Mouse (Mus musculus): ENCODE data around the gene Elp5.
A peak's percentile ranks its signal among the peaks of the same experiment; 100 is the strongest.

DNA sequence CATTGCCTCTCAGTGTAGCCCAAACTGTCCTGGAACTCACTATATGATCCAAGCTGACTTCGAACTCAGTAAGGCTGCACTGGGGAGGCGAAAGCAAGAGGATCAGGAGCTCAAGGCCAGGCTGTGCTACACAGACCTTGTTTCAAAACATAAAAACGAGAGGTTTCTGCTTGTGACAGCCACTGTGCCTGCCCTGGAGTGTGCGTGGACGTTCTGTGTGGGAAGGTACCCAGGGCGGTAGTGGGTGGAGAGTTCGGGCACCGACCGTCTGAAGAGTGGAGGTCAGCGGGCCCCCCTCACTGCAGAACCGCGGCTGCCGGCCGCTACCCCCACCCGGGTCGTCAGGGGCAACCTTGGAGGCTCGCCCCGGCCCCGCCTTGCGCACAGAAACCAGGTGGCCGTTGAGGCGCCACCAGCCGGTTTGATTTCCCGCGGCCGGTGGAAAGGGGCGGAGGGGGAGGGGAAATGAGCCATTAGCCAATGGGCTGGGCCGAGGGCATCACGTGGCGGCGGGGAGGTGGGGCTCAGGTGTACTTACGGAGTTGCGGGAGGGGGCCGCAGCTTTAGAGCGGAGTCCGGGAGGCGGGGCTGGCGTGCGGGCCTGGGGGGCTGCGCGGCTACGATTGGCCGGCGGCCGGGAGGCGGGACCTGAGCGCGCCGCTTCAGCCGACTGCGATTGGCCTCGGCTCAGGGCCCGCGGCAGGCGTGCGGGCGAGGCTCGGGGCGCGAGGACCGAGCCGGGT, 47.0 kb downstream of the Elp5 start, which contains the start of gene Ybx2:
- TF ChIP-seq NELFE (IDR thresholded peaks at IDR 0.05; ENCODE audit: low read depth, low read length) (no peak), USF1 (IDR thresholded peaks at IDR 0.05; ENCODE audit: low read depth, low read length) (peak; percentile 97), CHD2 (IDR thresholded peaks at IDR 0.05; ENCODE audit: low read length) (peak; percentile 80), SMC3 (IDR thresholded peaks at IDR 0.05; ENCODE audit: low read depth, low read length) (no peak), POLR2A (IDR thresholded peaks at IDR 0.05; ENCODE audit: low read depth, low read length) (no peak), ZMIZ1 (IDR thresholded peaks at IDR 0.05; ENCODE audit: low read depth, low read length) (no peak), EP300 (IDR thresholded peaks at IDR 0.05; ENCODE audit: low read length) (no peak), HCFC1 (IDR thresholded peaks at IDR 0.05; ENCODE audit: low read depth, low read length) (no peak; the same call in 1 of the 2 replicates), MAX (IDR thresholded peaks at IDR 0.05; ENCODE audit: low read length) (peak; percentile 92), CTCF (conservative IDR thresholded peaks at IDR 0.05 in 1 of 2, IDR thresholded peaks at IDR 0.05 in 1 of 2; ENCODE audit: low read depth in 2 of 2, low read length in 2 of 2) (no peak), ELF1 (IDR thresholded peaks at IDR 0.05; ENCODE audit: low read depth, low read length) (0 out of 2 replicates have a peak, but pooled peaks have one; percentile 10), ZNF384 (IDR thresholded peaks at IDR 0.05; ENCODE audit: low read depth, low read length) (no peak), CHD1 (IDR thresholded peaks at IDR 0.05; ENCODE audit: low read depth, low read length) (no peak)
